9 mouse cellular contexts compared by ENCODE assay signal in genomic region chr8:122335638-122336250, GRCm38 (mm10). TPM values are rescaled to one million over a fixed set of nuclear protein-coding genes. Genes with fewer than 3 reads are reported as not detected.
DNase-seq lines count a peak whose midpoint lies in the region; ATAC-seq and TF ChIP-seq lines count a peak whose summit lies in the region.
"Had no signal": no experiment of that assay in that cellular context is flagged by ENCODE, and none has a peak within 500 bp of the region (broad histone marks: within the 10 kb centered on the region; RNA-seq: fewer than 3 reads in every experiment).

No protein-coding gene starts in this region.

- ATAC-seq in heart, embryonic 14.5 days (ENCODE audit: insufficient number of reproducible peaks, insufficient read depth, low FRiP score, low read depth): no peak
- ATAC-seq in forebrain, embryonic 12.5 days (ENCODE audit: low FRiP score): peak; percentile 66
- peak; percentile 31; the same call in 1 of the 2 replicates for ATAC-seq in midbrain, postnatal 0 days (ENCODE audit: low FRiP score)
- ATAC-seq in erythroid progenitor cell, adult 5-6 weeks (replicated peaks; ENCODE audit: low FRiP score, poor library complexity, severe bottlenecking): no peak

- no peak for DNase-seq in heart, postnatal 4 days
- DNase-seq in limb, embryonic 10.5 days (ENCODE audit: low spot score): peak; percentile 61
- DNase-seq in midbrain, postnatal 0 days (ENCODE audit: low spot score): no peak
- DNase-seq in embryo, embryonic 9.5 days (ENCODE audit: extremely low spot score): no peak
- no peak for DNase-seq in ovary, adult 18-20 months (ENCODE audit: low spot score)

- H3K4me1 ChIP-seq in heart, embryonic 14.5 days (ENCODE audit: control insufficient read depth in 2 of 2, insufficient read depth in 2 of 2, low read length in 2 of 2): peaks cover 10 to 16% of the 10 kb centered on the region in 2 experiments
- H3K4me1 ChIP-seq in forebrain, embryonic 12.5 days: peaks cover 19% of the 10 kb centered on the region
- peaks cover 34% of the 10 kb centered on the region for H3K4me1 ChIP-seq in limb, embryonic 10.5 days
- 0 out of 2 replicates have a peak, but pooled peaks cover 2% of the 10 kb centered on the region for H3K4me1 ChIP-seq in midbrain, postnatal 0 days (ENCODE audit: insufficient read depth, low read length)

- WGBS in heart, embryonic 14.5 days: 52% methylated on average over 55 of the region's 57 CpGs
- 7% methylated on average over 57 of the region's 57 CpGs for WGBS in forebrain, embryonic 12.5 days
- WGBS in limb, embryonic 10.5 days: 13% methylated on average over 57 of the region's 57 CpGs
- WGBS in midbrain, postnatal 0 days: 9% methylated on average over 53 of the region's 57 CpGs

- no peak for TF ChIP-seq CTCF in midbrain, postnatal 0 days (IDR thresholded peaks at IDR 0.05)

- no peaks in the 10 kb centered on the region for H3K27me3 ChIP-seq in heart, embryonic 14.5 days (ENCODE audit: control insufficient read depth, insufficient read depth, low read length)
- H3K27me3 ChIP-seq in forebrain, embryonic 12.5 days: peaks cover 79% of the 10 kb centered on the region
- H3K27me3 ChIP-seq in limb, embryonic 10.5 days (ENCODE audit: low read depth, poor library complexity, severe bottlenecking): peaks cover 70% of the 10 kb centered on the region
- H3K27me3 ChIP-seq in midbrain, postnatal 0 days (ENCODE audit: insufficient read depth, low read length): peaks cover 29% of the 10 kb centered on the region

- peak overlapping the region; percentile 55; the same call in 1 of the 2 replicates for H3K9ac ChIP-seq in heart, embryonic 14.5 days (ENCODE audit: low read length)
- H3K9ac ChIP-seq in forebrain, embryonic 12.5 days: peak overlapping the region; percentile 55
- H3K9ac ChIP-seq in midbrain, postnatal 0 days (replicated peaks; ENCODE audit: low read length, poor library complexity, severe bottlenecking): peak overlapping the region; percentile 56

- no peaks in the 10 kb centered on the region for H3K9me3 ChIP-seq in heart, embryonic 14.5 days (ENCODE audit: control insufficient read depth, low read length)
- H3K9me3 ChIP-seq in forebrain, embryonic 12.5 days: no peaks in the 10 kb centered on the region
- no peaks in the 10 kb centered on the region for H3K9me3 ChIP-seq in limb, embryonic 10.5 days (replicated peaks)
- H3K9me3 ChIP-seq in midbrain, postnatal 0 days (ENCODE audit: low read length): no peaks in the 10 kb centered on the region

- H3K27ac ChIP-seq in heart, embryonic 14.5 days (replicated peaks in 1 of 2; ENCODE audit: control insufficient read depth in 1 of 2, insufficient read depth in 1 of 2, low read depth in 2 of 2, low read length in 2 of 2): no peak overlapping the region
- no peak overlapping the region for H3K27ac ChIP-seq in forebrain, embryonic 12.5 days
- H3K27ac ChIP-seq in limb, embryonic 10.5 days: peak overlapping the region; percentile 67
- H3K27ac ChIP-seq in midbrain, postnatal 0 days (ENCODE audit: low read depth, low read length): no peak overlapping the region; the same call in 1 of the 2 replicates

- H3K4me3 ChIP-seq in heart, embryonic 14.5 days (ENCODE audit: control insufficient read depth in 1 of 2, insufficient read depth in 1 of 2, low read depth in 1 of 2, low read length in 2 of 2): peak overlapping the region; percentile 37 to 49
- peak overlapping the region; percentile 62 for H3K4me3 ChIP-seq in forebrain, embryonic 12.5 days (replicated peaks)
- H3K4me3 ChIP-seq in limb, embryonic 10.5 days: peak overlapping the region; percentile 72
- H3K4me3 ChIP-seq in midbrain, postnatal 0 days (ENCODE audit: low read depth, low read length): peak overlapping the region; percentile 49

- peaks cover 76% of the 10 kb centered on the region for H3K36me3 ChIP-seq in heart, embryonic 14.5 days (ENCODE audit: control insufficient read depth, insufficient read depth, low read length)
- H3K36me3 ChIP-seq in forebrain, embryonic 12.5 days (replicated peaks): no peaks in the 10 kb centered on the region
- peaks cover 14% of the 10 kb centered on the region for H3K36me3 ChIP-seq in limb, embryonic 10.5 days
- H3K36me3 ChIP-seq in midbrain, postnatal 0 days (ENCODE audit: insufficient read depth, low read length): no peaks in the 10 kb centered on the region; the same call in 1 of the 2 replicates

- H3K4me2 ChIP-seq in heart, embryonic 14.5 days (ENCODE audit: low read length): peak overlapping the region; percentile 69
- H3K4me2 ChIP-seq in forebrain, embryonic 12.5 days: peak overlapping the region; percentile 95
- H3K4me2 ChIP-seq in midbrain, postnatal 0 days (ENCODE audit: low read depth, low read length, poor library complexity, severe bottlenecking): peak overlapping the region; percentile 69

RNA-seq across cellular contexts. Expression of gene Trhr2, which starts 24.8 kb away (rescaled TPM):
- not detected in 2 replicates for polyA plus RNA-seq in heart, embryonic 14.5 days (2014; fragmentation: Nextera tagmentation; extraction: Ambion mirVana)
- total RNA-seq in heart, postnatal 4 days (2021): not detected
- polyA plus RNA-seq in forebrain, embryonic 12.5 days (2016; fragmentation: Nextera tagmentation; extraction: Ambion mirVana): not detected in 2 replicates
- polyA plus RNA-seq in limb, embryonic 10.5 days (2016; fragmentation: Nextera tagmentation; extraction: Ambion mirVana): not detected in 2 replicates
- 0.93 and 3.5 TPM in 2 replicates for total RNA-seq in midbrain, postnatal 0 days (2014; rRNA removed)
- polyA plus RNA-seq in midbrain, postnatal 0 days (2015; fragmentation: Nextera tagmentation; extraction: Ambion mirVana): 0.15 and 0.37 TPM in 2 replicates
- total RNA-seq in erythroid progenitor cell, adult 5-6 weeks (2015; ENCODE audit: low replicate concordance): not detected in 2 replicates
- total RNA-seq in erythroid progenitor cell, adult 5-6 weeks (2017; ENCODE audit: low replicate concordance): not detected in 2 replicates
- total RNA-seq: hematopoietic stem cell, adult 5-6 weeks had no signal

RNA-seq across cellular contexts. Expression of gene Zc3h18, which starts 40.7 kb away (rescaled TPM):
- 17.7 and 19.6 TPM in 2 replicates for polyA plus RNA-seq in heart, embryonic 14.5 days (2014; fragmentation: Nextera tagmentation; extraction: Ambion mirVana)
- 10 to 100 TPM; 28.4 to 31.1 TPM for total RNA-seq in heart, postnatal 4 days (2021)
- 71.8 and 75.5 TPM in 2 replicates for polyA plus RNA-seq in forebrain, embryonic 12.5 days (2016; fragmentation: Nextera tagmentation; extraction: Ambion mirVana)
- polyA plus RNA-seq in limb, embryonic 10.5 days (2016; fragmentation: Nextera tagmentation; extraction: Ambion mirVana): 84.2 and 86.1 TPM in 2 replicates
- total RNA-seq in midbrain, postnatal 0 days (2014; rRNA removed): 29.4 and 41.3 TPM in 2 replicates
- 23.4 and 25.0 TPM in 2 replicates for polyA plus RNA-seq in midbrain, postnatal 0 days (2015; fragmentation: Nextera tagmentation; extraction: Ambion mirVana)
- 32.3 and 32.8 TPM in 2 replicates for total RNA-seq in erythroid progenitor cell, adult 5-6 weeks (2015; ENCODE audit: low replicate concordance)
- 57.9 and 58.0 TPM in 2 replicates for total RNA-seq in erythroid progenitor cell, adult 5-6 weeks (2017; ENCODE audit: low replicate concordance)

RNA-seq across cellular contexts. Expression of gene Zfpm1, which starts 53.8 kb away (rescaled TPM):
- 4.4 and 6.1 TPM in 2 replicates for polyA plus RNA-seq in heart, embryonic 14.5 days (2014; fragmentation: Nextera tagmentation; extraction: Ambion mirVana)
- 10 to 100 TPM; 45.7 to 47.0 TPM for total RNA-seq in heart, postnatal 4 days (2021)
- polyA plus RNA-seq in forebrain, embryonic 12.5 days (2016; fragmentation: Nextera tagmentation; extraction: Ambion mirVana): 0.82 and 1.2 TPM in 2 replicates
- polyA plus RNA-seq in limb, embryonic 10.5 days (2016; fragmentation: Nextera tagmentation; extraction: Ambion mirVana): 1.3 and 1.5 TPM in 2 replicates
- total RNA-seq in midbrain, postnatal 0 days (2014; rRNA removed): 19.6 and 28.6 TPM in 2 replicates
- 1.2 TPM in 2 replicates for polyA plus RNA-seq in midbrain, postnatal 0 days (2015; fragmentation: Nextera tagmentation; extraction: Ambion mirVana)
- total RNA-seq in erythroid progenitor cell, adult 5-6 weeks (2015; ENCODE audit: low replicate concordance): 176 and 254 TPM in 2 replicates
- 303 and 467 TPM in 2 replicates for total RNA-seq in erythroid progenitor cell, adult 5-6 weeks (2017; ENCODE audit: low replicate concordance)

Comparison
In these comparisons a context has a peak if more than half of its experiments do, and no peak if none do; other contexts are left out.
1. ATAC-seq: peak in forebrain, embryonic 12.5 days (single experiment) and midbrain, postnatal 0 days (single experiment); none in heart, embryonic 14.5 days (single experiment) and erythroid progenitor cell, adult 5-6 weeks (single experiment).
2. Peak in every context shown above with its lines, with median percentiles within 50 percentile points of each other: H3K4me2 ChIP-seq, H3K4me3 ChIP-seq and H3K9ac ChIP-seq.